Mouse (Mus musculus) ES-Bruce4 (cell line): ENCODE results near the gene Gm4131.

ENCODE experiments used
- CTCF ChIP-seq: IDR thresholded peaks from one replicate; pipeline ENCODE4 v1.8.1; 2011; ENCODE audit warnings: low read depth, low read length
- EP300 ChIP-seq: IDR thresholded peaks from 2 replicates; pipeline ENCODE4 v1.6.1; 2011; ENCODE audit warnings: low read depth, low read length; ENCODE audit not compliant: insufficient read depth
- POLR2A ChIP-seq: IDR thresholded peaks from one replicate; pipeline ENCODE4 v1.8.1; 2011; ENCODE audit warnings: low read length; ENCODE audit not compliant: insufficient read depth

- TF ChIP-seq CTCF (peak; percentile 45), POLR2A (no peak), EP300 (no peak)
Observed at GRCm38 (mm10) chr14:62459541-62459940, 107.2 kb downstream of the Gm4131 start.
